Mouse (Mus musculus): Measurements from ENCODE around the gene Adig.

- no peak for TF ChIP-seq EP300 (optimal IDR thresholded peaks at IDR 0.05)
- no peak for TF ChIP-seq CTCF (IDR thresholded peaks at IDR 0.05; ENCODE audit: low read depth)
Measured at GRCm38 (mm10) chr2:158555252-158555651, 52.8 kb downstream of the Adig start.
